Mouse (Mus musculus) left cerebral cortex, postnatal 14 days (tissue): ENCODE measurements at regions not wholly inside any gene's neighbourhood (a gene's known extent, or its start where the extent isn't known, plus 50 kb on each side); places are given as distances from the start of the nearest gene placed in this dataset.

Experiments used
- DNase-seq, 2 experiments: peaks; one replicate each; pipeline ENCODE4 v3.0.0; 2021 to 2022; ENCODE audit warnings: low spot score in 2 of 2, mixed read lengths in 1 of 2
- intact Hi-C: fragments of 180-260 bp; cut with DNase I; formaldehyde crosslinking; loops from one replicate; pipeline ENCODE4 v1.15.1; 2025

DNA sequence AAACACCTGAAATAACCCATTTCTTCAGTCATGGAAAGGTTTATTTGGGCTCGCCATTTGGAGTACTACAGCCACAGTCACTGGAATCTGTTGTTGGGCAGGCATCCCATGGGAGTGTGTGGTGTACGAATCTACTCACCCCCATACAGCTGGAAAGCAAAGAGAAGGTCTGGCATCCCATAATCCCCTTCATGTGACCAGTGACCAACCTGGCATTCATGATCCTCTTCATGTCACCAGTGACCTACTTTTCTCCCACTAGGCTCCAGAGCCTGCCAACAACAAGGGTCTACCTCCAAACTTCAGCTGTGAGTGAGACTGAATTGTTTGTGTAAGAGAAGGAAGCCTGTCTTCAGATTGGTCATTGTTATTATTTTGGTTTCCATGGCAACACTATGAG lies 409.0 kb downstream of the Prdm2 start:
- no peak for DNase-seq
- intact Hi-C loops: no loop called here

DNA sequence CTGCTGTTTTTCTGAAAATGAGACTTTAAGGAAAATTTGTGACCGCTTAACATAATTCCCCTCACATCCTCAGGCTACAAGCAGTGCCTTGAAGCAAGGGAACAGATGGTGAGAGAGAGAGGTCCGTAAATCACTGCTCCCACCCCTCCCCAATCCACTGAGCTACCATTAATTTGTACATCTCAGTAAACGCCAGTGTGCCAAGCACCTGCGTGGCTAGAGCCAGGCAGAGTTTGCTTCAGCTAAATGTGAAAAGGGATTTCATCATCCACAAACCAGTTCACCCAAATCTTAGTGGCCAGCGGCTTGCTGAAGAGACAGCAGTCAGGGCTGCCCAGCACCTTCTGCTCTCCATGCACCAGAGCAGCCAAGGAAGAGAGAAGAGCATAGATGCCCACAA lies 413.5 kb downstream of the Prdm2 start:
- no peak for DNase-seq
- intact Hi-C loops: loop anchor here (2.0 kb wide), 1 partner anchor 46 kb away; no protein-coding TSS in a partner anchor

DNA sequence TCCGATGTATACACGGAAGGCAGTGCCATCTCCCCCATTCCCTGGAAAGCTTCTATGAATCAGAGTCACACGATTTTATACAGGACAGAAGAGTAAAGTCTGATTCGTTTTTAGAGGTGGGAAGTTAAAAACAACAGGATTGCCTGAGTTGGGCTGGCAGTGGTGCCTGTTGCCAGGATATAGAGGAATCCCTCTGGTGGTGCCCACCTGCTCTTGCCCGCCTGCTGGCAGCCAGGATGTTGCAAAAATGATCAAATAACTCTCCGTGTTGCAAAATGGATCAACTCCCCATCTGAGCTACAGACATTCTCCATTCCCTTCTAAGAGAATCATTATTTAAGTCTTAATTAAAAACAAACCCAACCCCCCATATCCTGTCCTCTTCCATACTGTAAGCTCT lies 414.0 kb downstream of the Prdm2 start:
- intact Hi-C loops: loop anchor here (2.0 kb wide), 1 partner anchor 46 kb away; no protein-coding TSS in a partner anchor
- peak; percentile 12 to 37 for DNase-seq

DNA sequence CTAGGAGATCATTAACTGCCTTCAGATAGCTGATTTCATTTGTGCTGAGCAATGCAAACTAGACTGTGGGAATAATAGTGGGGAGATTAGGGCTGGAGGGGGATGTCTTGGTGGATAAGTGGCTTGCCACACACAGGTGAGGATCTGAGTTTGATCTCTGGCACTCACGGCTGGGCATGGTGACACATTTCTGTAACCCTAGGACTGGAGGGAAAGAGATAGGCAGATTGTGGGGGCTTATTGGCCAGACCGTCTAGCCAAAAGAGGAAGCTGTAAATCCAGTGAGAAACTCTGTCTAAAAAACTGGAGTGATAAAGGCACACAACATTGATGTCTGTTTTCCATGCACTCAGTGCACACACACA lies 420.2 kb downstream of the Prdm2 start:
- no peak for DNase-seq
- intact Hi-C loops: no loop called here

DNA sequence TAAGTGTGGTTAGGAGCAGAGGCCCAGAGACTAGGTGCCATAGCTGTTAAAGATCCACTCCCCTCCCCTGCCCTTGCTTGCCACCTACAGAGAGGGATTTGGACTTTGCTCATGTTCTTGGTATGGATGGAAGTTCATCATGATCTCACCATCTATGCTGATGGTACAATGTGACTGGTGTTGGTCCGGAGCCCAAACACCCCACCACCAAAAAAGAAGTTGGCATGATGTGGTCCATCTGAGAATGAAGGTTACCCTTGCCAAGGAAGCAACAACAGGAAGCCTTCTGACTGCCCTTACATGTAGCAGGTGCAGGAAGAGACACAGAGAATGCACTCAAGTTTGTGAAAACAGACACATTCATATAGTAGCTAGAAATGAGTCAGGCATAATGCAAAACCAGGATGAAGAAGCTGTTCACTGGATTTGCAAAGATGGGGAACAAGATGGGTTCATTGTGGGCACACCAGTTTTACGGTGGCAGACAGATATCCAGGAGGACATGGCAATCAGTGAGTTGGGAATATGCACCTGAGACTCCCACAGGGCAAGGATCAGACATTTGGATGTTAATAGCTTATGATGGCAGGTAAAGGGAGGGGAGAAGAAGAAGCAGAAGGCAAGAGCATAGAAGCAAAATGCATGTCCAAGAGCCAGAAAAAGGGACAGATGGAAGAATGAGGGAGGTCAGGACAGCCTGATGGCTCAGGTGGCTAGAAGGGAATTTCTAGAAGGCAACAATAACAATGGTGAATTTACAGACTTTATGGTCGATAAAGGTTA lies 420.8 kb downstream of the Prdm2 start:
- no peak for DNase-seq
- intact Hi-C loops: no loop called here

DNA sequence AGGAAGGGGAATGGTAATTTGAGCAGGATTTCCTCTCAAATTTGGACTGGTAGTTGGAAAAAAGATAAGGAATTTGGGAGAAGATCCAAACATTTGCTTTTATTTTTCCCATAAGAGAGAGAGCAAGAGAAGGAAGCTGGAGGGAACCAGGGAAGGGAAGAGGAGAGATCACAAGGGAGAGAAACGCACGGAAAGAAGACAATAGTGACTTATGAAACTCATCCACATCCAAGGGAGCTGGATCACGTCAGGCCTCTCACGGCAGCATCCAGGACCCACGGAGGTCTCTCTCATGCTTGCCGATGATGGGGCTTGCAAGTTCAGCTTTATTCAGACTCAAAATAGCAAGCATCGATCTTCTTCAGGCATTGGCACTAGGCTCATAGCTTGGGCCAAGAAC lies 423.7 kb downstream of the Prdm2 start:
- no peak for DNase-seq

DNA sequence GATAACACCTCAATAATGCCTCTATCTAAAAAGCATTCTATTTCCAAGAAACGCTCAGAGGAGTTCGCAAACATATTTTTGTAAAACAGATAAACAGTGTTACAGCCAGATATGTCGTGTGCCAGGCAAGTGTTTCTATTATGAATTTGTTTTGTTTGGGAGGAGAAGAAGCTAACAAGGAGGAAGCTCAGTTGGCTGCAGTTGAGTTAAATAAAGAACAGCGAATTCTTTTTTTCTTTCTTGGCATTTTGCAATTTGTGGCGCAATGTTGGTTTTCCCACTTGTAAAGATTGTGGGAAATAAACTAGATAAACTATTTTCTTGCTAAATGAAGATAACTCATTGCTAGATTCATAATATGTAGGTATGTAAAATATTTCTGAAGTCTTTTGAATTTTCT lies 427.4 kb downstream of the Prdm2 start:
- intact Hi-C loops: no loop called here
- no peak for DNase-seq

More for the DNA sequence above, 423.7 kb downstream of the Prdm2 start:
- intact Hi-C loops: no loop called here

DNA sequence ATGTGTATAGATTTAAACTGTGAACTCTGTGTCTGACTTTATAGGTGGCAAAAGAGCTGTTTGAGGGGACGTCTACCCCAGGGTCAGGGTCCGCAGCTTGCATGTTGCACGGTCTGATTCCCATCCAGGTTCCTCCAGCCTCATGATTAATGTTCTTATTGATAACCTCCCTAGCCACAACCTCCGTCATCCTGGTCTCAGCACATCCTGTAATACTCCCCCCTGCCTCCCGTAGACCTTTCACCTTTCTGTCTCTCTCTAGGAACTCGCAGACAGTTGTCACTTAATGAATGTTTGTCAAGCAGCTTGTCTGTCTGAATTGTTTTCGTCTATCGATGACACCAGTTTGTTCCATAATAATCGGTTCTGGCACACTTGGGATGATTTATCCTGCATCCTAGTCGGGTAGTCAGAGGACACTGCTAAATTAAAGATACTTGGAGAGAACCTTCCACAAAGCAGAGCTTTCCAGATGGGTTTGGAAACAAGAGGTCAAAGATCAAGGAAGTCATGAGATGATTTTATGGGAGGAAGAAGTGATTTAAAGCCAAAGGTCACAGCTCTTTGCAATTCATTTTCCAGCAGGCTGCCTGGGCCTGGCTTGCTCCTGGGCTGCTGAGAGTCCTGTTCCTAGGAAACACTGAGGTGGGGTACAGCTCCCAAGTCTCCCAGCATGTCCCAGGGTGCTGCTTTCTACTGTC lies 435.9 kb downstream of the Prdm2 start:
- intact Hi-C loops: no loop called here
- DNase-seq: no peak

DNA sequence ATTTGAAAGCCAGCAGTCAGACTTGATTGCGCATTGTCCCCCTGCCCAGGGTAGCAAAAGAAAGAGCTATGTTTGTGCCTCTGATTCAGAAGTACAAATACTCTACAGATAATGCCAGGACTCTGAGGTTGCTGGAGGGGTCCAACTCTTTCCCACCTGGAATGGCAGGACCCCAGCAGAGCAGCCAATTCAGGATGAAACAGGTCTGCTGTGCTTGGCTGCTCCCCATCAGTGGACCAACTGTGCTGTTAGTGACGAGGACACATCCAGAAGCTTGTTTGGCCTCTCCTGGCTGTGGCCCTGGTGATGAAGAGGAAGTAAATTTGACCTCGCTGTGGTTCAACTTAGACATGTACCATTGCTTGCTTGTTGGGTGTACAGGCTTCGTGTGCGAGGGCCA lies 437.8 kb downstream of the Prdm2 start:
- intact Hi-C loops: no loop called here
- no peak for DNase-seq

DNA sequence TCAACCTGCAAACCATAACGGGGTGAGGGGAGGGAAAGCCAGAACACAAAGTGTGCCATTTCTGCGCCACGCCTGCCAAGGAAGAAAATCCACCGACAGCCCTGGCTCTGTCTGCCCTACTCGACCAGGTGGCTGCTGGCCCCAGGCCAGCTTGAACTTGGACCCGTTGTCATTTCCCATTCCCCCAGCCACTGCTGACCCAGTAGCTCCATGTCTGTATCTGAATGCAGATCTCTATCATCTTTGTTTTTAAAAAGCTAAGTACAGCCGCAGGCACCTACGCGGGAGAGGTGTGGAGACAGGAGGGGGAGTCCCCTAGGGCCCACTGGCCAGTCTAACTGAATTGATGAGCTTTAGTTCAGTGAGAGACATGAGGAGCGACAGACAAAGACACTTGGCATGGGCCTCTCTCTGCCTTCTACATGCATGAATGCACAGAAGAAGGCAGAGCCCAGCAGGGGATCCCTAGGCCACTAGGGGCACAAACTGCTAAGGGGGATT lies 439.1 kb downstream of the Prdm2 start:
- DNase-seq: no peak
- intact Hi-C loops: no loop called here

DNA sequence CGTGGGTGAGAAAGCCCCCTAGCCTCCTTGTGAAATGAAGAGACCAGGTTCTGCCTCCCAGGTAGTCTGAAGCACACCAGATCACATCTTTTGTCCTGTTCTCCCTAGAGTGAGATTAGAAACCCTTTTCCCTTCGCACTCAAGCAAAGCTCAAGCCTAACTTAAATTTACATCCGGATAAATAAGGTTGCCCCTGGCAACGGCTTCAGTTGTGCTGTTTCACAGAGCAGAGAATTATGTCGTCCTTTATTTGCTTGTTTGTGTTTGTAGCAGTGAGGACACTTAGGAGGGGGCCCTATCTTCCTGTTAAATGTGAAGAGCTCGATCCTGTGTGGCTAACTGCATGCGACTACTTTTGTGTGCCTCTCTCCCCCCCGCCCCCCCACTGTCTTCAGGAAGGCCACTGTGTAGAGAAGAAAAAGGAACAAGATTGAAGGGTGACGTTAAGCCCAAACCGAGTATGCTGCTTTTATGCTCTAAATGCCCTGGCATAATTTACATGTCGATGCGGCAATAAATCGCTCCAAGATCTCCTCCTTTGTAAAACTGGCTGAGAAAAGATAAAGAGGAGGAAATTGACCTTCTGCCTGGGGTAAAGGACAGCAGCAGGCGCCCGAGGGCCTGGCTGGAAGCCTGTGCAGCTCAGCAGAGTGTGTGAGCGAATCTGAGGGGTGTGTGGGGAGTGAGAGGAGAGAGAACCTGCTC lies 439.9 kb downstream of the Prdm2 start:
- peak in 1 of 2 experiments; percentile 23 for DNase-seq
- intact Hi-C loops: no loop called here

DNA sequence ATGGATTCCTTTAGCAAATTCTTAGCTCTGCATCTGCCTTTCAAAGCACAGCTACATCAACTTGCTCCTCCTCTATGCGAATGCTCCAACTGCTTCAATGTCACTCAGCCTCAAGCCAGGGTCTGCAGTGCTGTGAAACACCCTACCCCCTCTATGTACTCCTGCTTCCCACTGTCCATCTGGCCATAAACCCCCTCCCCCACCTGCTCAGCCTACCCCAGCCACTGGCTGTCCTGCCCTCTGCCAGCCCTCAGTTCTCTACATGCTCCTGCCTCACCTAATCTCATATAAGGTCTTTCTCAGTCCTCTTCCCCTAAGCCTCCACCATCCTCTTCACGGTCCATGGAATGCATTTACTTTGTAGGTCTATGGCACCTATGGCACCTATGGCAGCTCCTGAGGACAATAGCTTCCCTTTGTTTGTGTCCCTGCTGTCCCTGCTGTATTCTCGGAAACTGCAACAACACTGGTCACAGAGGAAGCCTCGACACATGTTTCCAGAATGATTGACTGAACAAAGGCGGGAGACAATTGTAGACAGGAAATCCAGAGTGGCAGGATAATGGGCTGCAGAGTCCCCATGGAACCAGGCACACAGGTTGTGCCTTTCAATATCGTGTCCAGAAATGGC lies 441.2 kb downstream of the Prdm2 start:
- no peak for DNase-seq
- intact Hi-C loops: no loop called here

DNA sequence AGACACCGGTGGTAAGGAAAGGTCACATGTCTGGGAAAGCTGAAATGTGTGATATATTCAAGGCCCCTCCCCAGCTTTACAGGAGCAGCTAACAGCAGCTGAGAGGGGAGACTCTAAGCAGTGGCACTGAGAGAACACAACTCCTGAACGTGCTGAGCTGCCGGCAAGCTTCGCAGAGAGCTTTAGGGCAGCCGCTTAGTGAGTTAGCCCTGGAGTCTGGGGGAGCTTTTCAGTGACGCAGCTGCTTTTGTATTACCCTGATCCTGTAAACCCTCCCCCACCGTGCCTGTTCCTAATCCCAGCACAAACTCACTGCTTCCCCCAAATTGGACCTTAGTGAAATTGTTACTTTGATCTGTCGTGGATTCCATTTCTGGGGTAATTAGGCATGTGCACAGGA lies 442.6 kb downstream of the Prdm2 start:
- intact Hi-C loops: no loop called here
- DNase-seq: no peak

DNA sequence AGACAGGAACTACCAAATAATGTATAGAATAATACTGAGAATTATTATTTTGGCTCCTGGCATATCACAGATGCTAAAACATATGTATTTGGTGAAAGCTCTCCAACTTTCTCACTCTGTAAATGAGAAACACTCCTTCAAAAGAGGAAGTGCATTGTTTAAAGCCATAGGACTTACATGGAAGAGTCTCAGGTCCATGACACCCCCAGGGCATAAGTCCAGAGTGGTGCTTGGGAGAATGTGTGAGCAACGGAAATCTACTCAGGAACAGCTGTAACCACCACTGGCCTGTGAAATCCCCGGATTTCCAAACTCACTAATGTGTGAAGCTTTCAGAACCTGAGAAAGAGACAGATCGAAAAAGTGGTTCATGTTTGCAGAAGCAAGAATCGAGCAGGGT lies 445.1 kb downstream of the Prdm2 start:
- intact Hi-C loops: no loop called here
- no peak for DNase-seq

DNA sequence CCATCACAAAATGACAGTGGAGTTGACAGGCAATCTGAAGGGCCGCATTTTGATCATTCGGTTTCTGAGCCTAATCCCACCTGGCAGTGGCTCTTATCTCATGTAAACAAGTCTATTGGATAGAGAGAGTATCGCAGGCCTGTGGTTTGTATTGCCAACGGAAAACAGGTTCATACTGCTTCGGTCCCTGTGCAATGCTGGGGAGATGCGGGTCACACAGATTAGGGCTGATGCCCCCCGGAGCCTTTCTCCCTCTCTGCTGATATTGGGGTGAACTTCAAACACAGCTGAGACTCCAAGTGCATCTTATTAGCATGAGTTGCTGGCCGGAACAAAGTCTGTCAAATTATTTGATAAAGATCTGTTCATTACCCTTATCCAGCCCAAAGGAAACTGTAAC lies 451.2 kb downstream of the Prdm2 start:
- intact Hi-C loops: no loop called here
- DNase-seq: no peak

DNA sequence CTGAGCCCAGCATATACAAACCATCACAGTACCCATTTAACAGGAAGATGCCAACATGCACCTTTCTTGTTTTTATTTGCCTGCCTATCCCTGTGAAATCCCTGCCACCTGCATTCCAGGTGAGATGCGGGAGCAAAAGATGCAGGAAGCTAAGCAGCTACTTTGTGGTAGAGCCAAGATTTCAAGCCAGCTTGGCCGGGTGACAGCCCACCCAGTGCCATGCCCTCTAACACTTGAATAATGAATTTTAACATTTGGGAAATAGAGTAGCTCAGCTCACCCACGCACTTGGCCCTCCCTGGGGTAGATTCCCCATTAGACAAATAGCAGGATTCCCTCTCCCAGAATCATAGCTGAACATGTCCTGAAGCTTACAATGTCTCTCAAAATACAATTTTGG lies 454.7 kb downstream of the Prdm2 start:
- intact Hi-C loops: no loop called here
- no peak for DNase-seq

DNA sequence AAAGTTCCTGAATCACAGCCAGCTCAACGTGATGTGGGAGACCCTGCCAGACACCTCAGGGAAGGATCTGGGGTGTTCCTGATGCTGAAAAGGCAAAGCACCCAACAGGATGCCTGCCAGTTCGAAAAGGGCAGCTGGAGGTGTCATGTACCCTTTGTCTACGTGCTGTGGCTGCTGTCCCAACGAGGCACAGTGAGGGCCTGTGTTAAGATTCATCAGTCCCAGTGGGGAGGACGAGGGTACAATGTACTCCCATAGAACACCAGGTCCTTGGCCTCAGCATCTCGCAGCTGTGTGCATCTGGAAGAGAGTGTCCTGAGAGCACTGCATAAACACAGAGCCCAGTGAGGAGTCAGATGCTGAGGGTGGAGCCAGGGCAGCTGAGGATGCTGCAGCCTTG lies 456.5 kb downstream of the Prdm2 start:
- peak; percentile 47 to 64 for DNase-seq
- intact Hi-C loops: no loop called here

DNA sequence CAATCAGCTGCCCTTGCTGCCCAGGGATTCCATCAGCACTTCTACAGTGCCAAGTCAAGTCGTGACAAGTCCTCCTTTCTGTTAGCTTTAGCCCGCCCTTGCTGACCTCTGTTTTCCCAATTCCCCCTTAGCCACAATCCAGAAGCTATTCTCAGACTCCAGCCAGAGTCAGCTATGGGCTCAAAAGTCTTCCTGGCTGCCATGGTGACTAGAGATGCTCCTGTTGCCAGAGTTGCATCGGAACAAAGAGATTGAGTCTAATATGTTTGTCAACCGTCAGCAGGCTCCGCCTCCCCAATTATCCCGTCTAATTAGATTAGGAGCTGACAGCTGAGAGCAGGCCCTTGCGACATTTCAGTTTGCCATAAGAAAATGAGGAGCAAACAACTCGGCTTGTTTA lies 462.9 kb downstream of the Prdm2 start:
- no peak for DNase-seq
- intact Hi-C loops: no loop called here

DNA sequence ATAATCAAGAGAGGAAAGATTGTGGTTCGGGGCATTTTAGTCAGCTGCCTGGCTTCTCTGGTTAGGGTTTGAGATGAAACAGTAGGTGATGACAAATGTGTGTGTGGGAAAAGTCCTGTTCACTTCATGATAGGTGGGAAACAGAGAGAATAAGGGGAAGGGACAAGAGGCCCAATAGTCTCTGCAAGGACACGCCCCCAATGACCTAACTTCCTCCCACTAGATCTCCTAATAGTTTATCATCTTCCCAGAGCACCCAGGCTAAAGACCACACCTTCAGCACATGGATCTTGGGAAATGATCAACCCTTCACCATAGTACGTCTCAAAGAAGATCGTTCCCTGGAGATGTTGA lies 484.3 kb upstream of the Kazn start:
- DNase-seq: no peak
- intact Hi-C loops: no loop called here
